Mouse (Mus musculus) G1E (cell line): ENCODE data around the gene Rsph1.

Experiments
- CTCF ChIP-seq: IDR thresholded peaks from 2 replicates; pipeline ENCODE4 v1.5.1; 2012; ENCODE audit warnings: low read depth, low read length, inconsistent platforms, mixed read lengths
- POLR2AphosphoS5 ChIP-seq: IDR thresholded peaks from 2 replicates; pipeline ENCODE4 v1.6.1; 2012; ENCODE audit warnings: low read depth, low read length, inconsistent platforms; ENCODE audit not compliant: insufficient replicate concordance
- TAL1 ChIP-seq: conservative IDR thresholded peaks from 2 replicates; pipeline ENCODE4 v1.6.1; 2012; ENCODE audit warnings: low read depth, low read length, inconsistent platforms, mixed read lengths

DNA sequence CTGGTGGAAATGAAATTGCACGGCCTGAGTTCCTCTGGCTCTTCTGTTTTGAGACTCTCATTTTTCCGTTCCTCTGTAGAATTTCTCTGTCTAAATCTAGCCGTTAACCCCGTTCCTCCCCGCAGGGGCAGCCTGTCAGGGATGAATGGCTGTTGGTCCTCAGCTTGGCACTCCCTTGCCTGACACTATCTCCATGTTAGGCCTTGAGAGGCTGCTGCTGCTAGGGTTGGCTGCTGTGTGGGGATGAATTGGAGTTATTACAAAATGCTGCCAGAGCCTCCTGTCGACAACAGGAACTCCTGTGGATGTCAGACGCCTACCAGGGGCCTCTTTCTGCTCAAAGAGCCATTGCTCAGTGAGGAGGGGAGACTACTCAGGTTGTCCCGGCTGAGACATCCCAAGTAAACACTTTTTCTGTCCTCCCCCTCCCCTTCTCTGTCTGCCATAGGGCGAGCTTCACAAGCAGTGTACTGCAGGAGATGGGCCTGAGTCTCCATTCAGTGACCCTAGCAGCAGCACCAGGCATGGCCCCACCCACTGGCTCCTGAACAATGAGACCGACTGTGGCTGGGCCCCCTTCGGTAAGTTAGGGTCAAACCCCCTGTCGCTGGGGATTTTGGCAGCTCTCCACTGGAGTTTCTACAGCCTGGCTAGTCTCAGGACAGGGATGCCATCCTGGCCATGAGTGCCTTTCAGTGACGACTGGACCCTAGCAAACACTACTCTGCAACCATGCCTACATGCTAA lies 38.0 kb upstream of the Rsph1 start:
- TF ChIP-seq CTCF: no peak
- TF ChIP-seq TAL1: no peak
- TF ChIP-seq POLR2AphosphoS5: no peak
